Mouse (Mus musculus) CD4-positive helper T cell, adult 2 months (primary cell): ENCODE data around the gene Spata32.

ENCODE experiments used
- DNase-seq: peaks from one replicate; pipeline ENCODE4 v3.0.0-alpha.2; 2012; ENCODE audit warnings: low read depth, missing footprints, low spot score

Spata32 gene

DNA sequence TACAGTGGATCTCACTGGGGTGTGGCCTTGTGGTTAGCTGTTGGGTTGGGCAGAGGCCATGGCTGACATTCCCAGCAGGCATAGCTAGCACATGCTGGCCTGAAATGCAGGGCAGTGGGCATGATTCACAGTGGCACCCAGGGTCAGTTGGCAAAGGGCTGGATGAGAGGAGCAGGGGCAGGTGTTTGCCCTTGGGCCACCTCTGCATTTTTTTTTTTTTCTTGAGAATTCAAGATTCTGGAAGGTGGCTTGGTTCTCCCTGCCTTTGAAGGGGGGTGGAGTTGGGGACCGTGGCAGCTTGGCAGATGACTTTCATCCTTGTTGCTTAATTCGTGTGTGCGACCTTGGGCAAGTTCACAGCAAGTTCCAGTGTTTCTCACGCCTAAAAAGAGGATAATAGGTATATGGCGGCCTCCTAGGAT is 43.8 kb downstream of the Spata32 start:
- peak; percentile 49 for DNase-seq

DNA sequence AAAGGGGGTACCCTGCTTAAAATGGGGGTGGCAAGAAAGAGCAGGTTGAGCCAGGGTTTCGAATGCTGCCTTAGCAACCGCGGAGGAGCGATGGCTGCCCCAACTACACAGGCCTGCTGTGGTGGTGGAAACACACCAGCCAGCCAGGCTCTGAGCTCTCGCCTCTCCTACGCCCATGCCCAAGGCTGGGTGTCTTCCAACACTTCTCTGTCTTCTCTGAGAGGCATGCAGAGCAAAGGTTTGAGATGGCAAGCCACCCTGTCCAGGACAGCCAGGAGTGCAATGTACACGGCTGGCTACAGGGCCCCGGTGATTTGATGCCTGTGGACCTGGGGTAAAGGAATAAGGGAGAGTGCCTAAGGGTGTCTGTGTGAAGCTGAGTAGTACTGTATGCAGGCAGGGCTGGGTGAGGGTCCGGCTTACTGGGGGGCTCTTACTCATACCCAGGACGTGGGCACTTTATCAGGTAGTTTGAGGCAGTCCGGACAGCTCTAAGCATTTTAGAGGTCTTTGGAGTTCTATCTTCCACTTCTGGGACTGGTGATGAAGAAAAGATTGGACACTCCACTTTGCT is 44.4 kb downstream of the Spata32 start:
- peak; percentile 52 for DNase-seq

DNA sequence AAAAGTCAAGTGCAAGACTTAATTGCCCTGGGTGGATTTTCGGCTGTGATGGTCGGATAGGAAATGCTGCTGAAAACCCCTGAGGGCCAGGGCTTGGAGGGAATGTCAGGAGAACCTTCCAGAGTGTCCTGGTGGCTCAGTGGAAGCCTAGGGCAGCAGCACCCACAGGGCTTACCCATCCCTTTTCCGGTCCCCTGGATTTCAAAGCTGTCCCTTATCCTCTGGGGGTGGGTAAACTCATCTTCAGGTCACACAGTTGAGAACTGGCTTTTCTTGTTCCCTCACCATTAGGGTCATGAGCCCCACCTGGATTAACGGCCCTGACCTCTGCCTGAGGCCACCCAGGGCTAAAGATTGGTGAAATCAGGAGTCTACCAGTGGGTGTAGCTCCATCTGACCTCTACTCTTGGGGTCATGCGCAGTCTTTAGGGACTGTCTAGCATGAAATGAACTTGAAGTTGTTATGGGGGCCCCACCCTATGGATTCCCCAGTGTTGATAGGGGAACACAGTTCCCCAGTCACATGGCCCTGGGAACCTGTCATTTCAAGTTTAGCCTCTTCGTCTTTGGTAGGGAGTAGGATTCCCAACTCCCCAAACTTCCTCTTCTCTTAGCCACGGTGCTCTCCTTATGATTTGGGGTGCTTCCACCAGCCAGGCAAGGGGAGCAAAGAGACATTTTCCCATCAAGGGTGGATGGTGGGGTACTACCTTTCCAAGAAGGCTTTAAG is 45.0 kb downstream of the Spata32 start:
- DNase-seq: no peak

DNA sequence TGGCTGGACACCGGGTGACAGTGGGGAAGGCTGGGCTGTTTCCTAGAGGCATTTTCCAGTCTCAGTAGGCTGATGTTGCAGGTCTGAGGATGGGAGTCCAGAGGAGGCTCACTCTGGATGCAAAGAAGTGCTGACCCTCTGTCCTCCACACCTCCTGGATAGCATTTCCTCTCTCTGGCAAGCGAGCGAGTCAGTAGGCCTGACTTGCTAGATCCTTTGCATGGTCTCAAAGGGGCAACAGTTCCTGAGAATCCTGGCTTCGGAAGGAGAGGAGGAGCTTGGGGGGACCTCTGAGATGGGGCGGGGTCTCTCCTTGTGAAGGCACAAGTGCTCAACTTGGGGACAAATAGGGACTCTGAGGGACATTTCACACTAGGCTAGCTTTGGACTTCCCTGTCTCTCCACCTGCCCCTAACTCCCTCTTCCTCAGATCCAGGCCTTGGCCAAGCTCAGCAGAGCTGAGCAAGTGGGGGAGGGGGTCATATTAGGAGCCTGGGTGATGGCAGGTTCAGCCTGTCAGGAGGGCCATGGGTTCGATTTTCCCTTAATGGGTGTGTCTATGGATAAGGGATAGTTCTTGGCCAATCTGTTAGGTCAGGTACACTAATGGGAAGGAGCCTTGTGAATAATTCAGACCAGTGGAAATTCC is 45.7 kb downstream of the Spata32 start:
- DNase-seq: no peak

DNA sequence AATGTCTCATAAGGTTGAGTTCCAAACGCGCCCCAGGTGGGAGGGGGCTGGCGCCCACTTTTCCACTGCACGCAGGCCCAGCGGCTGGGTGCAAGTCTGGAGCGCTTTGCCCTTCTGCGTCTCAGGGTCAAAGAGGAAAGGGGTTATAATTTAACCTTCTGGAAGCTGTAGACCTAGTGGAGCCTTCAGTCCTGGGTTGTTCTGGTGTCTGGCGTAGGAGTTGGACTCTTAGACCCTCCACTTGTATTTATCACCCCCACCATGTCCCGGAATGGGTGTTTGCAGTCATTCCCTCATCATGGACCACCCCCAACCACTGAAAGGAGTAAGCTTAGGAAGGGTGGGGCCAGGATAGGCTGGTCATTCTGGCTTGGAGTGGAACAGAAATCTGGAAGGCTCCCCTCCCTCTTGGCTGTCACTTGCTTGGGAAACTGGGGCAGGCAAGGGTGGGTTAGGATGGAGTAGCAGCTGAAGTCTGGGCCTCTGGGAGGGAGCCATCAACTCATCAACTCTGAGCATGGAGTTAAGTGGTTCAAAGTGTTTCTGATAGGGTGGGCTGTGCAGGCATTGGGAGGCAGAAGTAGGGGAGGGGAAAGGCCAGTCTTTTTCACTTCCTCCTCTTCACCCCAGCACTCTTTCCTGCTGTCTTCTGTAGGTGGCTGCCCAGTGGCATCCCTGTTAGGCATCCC is 46.4 kb downstream of the Spata32 start:
- DNase-seq: peak; percentile 28

DNA sequence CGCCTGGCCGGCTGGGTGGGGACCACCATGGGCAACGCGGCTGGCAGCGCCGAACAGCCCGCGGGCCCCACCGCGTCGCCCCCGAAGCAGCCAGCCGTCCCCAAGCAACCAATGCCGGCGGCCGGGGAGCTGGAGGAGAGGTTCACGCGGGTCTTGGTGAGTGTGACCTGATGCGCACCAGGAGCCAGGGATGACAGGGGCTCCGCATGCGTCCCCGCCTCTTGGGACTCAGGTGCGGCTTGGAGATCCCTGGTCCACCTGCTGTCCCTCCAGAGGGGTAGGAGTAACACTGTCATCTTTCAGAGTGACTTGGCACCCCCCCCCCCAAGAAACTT is 47.0 kb downstream of the Spata32 start:
- no peak for DNase-seq

DNA sequence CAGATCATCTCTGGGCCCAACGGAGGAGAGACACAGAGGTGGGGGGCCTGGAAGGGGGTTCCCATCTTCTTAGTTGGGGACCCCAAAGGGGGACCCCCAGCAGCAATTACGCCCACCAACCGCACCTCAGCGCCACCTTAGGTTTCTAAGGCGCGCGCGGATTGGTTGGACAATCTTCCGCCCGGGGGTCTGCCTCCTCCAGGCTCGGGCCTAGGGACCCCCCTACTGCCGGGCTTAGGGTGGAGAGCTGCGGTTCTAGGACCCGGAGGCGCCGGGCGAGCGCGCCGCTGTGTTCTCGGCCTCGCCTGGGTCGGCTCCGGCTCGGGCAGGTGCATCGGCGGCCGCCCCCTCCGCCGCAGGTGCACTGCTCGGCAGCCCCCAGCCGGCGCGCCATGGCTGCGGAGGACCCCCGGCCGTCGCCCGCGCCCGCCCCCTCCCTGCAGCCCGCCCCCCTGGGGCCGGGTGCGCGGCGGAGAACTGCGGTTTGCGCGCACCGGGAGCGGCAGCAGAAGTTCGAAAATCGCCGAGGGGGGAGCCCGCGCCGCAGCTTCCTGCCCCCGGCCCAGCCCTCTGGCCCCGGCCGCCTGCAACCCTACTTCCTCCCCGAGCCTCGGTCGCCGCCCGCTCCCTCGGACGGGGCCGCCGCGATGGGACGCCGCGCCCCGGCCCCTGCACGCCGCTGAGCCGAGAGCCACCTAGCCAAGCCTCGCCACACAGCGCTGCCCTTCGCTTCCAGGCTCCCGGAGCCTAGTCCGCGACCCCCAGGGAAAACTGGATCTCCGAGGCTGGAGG is 47.5 kb downstream of the Spata32 start, which contains the start of gene Fmnl1:
Gene Fmnl1 (plus strand): TSS at position 614 of the 792 bp plus-strand sequence.
- peak; percentile 76 for DNase-seq

DNA sequence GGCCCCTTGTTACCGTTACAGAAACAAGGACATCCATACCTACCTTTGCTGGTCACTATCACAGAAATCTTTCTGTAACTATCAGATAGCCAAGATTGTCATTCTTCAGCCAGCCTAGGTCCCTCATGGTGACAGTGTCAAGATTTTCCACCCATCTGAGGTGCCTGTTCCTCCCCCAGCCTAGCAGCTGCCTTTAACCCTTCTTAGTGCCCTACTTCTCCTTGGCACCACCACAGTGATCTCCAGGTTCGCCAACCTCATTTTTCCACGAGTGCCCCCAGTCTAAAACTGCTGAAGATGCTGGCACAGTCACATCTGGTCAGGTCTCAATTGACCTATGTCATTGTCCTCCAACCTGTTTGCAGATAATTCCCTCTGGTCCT is 48.1 kb downstream of the Spata32 start:
- peak; percentile 46 for DNase-seq

DNA sequence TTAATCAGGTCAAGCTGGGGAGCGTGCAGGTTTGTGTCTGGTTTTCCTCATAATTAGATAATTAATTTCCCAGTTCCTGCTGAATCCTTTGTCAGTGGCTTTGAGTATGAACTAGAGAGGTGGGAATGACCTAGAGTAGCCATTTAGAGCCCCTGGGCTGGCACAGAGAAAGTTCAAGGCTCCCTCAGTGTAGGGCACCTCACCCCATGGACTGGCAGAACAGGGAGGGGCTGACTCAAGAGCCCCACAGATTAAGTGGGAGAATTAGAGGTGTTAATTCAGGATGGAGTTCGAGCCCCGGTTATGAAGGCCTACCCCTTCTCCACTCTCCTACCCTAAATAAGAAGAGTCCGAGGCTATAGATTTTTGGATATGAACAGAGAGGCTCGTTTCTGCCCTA is 48.6 kb downstream of the Spata32 start:
- DNase-seq: no peak

DNA sequence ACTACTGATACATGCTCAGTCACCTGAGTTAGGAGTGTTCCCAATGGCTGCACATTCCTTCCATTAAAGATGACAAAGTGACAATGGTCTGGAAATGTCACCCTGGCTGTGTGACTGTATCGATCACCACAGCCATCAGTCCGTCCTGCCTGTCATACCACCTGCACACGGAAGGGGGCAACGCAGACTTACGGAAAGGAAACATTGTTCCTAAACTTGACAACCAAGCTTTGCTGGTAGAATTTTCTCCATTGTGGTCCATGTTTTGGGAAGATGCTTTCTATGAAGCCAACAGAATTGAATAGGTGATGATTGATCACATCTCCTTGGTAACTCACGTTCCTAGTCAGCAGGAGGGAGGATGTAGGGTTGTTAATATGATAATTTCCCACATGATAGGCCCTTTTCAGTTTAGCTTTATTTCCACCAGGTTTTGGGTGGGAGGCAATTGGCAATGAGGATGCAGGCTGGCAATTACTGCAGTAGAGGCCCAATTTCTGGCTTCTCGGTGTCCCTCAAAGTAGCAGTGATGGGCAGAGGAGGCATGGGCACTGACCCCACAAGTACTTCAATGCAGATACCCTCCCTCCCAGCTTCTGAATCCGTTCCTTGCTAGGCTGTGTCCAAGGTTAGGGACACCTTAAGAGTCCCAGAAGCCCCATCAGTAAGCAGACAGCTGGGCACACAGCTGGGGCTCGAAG is 49.4 kb downstream of the Spata32 start:
- DNase-seq: peak; percentile 82

DNA sequence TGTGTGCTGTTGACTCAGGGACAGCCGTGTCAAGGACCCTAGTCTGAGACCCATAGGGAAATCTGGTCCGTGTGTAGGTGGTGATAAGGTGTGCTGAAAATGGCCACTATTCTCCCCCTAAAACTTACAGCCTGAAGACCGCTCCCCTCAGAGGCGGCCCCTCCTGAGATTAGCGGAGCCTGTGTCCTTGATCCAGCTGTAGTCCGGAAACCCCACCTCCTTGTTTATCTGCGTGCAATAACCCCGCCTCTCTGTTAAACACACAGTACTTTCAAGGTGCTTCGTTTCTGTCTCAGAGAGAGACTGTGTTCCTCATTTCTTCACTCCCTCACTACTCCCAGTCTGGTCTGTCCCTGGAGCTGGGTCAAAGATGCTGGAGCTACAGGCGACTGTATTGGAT is 53.8 kb downstream of the Spata32 start:
- DNase-seq: no peak

DNA sequence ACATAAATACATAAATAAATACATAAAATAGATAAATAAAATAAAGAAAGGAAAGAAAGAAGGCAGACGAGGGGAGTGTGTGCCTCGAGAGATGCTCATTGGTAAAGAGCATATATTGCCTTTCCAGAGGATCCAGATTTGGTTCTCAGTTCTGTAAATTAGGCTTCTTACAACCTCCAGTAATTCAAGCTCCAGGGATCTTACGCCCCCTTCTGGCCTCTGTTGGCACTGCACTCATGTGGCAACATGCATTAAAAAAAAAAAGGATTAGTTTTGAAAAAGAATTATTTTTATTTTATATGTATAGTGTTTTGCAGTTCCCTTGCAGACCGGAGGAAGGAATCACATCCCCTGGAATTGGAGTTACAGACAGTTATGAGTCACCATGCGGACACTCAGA is 56.1 kb downstream of the Spata32 start:
- peak; percentile 57 for DNase-seq

DNA sequence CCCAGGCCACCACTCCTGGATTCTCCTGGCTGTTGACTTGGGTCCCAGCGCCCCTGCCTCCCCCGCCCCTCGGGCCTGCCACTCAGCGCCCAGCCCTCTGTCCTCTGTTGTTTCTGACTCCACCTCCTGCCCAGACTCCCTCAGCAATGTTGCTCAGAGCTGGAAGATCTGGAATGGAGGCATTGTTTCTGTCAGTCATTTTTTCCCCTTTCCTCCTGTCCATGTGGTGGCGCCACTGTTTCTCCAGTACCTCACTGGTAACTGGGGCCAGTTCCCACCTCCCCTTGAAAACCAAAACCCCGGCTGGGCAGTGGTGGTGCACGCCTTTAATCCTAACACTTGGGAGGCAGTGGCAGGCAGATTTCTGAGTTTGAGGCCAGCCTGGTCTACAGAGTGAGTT is 56.8 kb downstream of the Spata32 start:
- DNase-seq: no peak

DNA sequence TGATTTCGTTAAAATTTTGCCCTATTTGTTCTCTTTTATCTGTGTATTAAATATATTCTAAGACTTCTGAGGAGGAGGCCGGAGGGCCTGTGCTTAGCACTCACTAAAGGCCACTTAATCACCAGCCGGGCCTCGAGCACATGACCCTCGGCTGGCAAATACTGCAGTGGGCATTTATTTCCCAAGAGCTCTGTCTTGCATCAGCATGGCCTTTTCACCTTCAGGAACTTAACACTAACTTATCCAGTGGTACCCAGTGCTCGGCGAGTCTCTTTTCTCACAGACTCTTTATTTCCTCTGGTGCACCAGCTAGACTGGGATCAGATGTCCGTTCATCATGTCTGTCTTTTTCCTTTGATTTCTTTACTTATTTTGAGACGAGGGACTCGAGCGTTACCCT is 57.5 kb downstream of the Spata32 start:
- no peak for DNase-seq

DNA sequence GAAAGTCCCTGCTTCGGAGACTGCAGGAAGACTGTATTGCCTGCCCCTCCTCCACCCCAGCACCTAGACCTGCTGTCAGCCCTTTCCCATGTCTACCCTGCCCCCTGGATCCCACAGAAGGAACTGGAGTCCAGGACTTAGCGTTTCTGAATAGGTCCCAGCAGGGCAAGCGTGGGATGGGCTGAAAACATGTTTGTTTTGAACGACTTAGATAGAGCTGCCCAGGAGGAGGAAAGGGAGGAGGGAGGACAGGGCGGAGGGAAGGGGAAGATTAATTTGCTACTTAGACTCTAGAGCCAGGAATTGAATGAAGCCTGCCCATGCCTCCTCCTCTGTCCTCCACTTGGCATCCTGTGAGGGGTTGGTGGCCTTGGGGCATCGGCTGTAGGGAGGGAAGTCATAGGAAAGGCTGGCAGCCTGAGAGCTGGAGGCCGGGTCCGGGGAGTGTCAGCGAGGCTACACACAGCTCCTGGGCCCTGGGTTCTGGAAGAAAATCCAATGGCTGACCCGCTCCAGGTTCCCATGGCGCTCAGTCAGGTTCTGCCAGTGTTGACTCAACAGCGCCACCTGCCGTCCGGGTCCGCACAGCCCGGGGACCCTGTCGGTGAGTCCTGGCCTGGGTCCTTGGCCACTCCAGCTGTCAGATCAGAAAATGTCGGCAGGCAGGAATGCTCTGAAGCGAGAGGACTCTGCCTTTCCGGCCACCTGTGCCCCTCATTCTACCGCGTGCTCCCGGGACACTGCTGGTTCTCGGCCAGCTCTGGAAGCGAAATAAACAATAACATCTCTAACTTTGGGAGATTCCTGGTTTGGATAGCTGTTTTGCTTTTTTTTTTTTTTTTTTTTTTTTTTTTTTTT is 59.4 kb downstream of the Spata32 start:
- DNase-seq: peak; percentile 91
